Mouse (Mus musculus) kidney, postnatal 0 days (tissue): Measurements from ENCODE around the gene Csrnp1. TPM values are rescaled to one million over a fixed set of nuclear protein-coding genes. Genes with fewer than 3 reads are reported as not detected.

Source experiments
- ATAC-seq: fragments of 200-750 bp; cut with Nextera tagmentation; replicated peaks from 2 replicates; pipeline ENCODE4 v1.8.0; 2017; ENCODE audit warnings: low read depth, moderate number of reproducible peaks, moderate TSS enrichment, moderate library complexity; ENCODE audit not compliant: low FRiP score
- DNase-seq: peaks from one replicate; pipeline ENCODE4 v3.0.0-alpha.2; 2016; ENCODE audit warnings: low spot score
- H3K27ac ChIP-seq: fragments of 300-500 bp; sonication (generic); 2 replicates; pipeline ENCODE4 v1.5.1; 2014; ENCODE audit warnings: mild to moderate bottlenecking
- H3K27me3 ChIP-seq: fragments of 300-500 bp; sonication (generic); 2 replicates; pipeline ENCODE4 v1.6.1; 2014; ENCODE audit warnings: low read length, mixed read lengths; ENCODE audit not compliant: insufficient read depth
- H3K36me3 ChIP-seq: fragments of 300-500 bp; sonication (generic); 2 replicates; pipeline ENCODE4 v1.6.1; 2014; ENCODE audit warnings: low read length, mixed read lengths; ENCODE audit not compliant: insufficient read depth
- H3K4me1 ChIP-seq: fragments of 300-500 bp; sonication (generic); replicated peaks from 2 replicates; pipeline ENCODE4 v1.6.1; 2014; ENCODE audit warnings: antibody characterized with exemption, low read length, mixed read lengths; ENCODE audit not compliant: insufficient read depth
- H3K4me2 ChIP-seq: fragments of 300-500 bp; sonication (generic); 2 replicates; pipeline ENCODE4 v1.6.1; 2014; ENCODE audit warnings: mild to moderate bottlenecking, low read length, moderate library complexity, mixed read lengths
- H3K4me3 ChIP-seq: fragments of 300-500 bp; sonication (generic); replicated peaks from 2 replicates; pipeline ENCODE4 v1.5.1; 2014; ENCODE audit warnings: low read depth, low read length
- H3K9ac ChIP-seq: fragments of 300-500 bp; sonication (generic); 2 replicates; pipeline ENCODE4 v1.6.1; 2014; ENCODE audit warnings: low read depth, low read length
- H3K9me3 ChIP-seq: fragments of 300-500 bp; sonication (generic); replicated peaks from 2 replicates; pipeline ENCODE4 v1.6.1; 2016; ENCODE audit warnings: low read length, inconsistent platforms, mixed read lengths
- CTCF ChIP-seq: IDR thresholded peaks from 2 replicates; pipeline ENCODE4 v1.5.1; 2016; ENCODE audit warnings: antibody characterized with exemption, low read depth, mild to moderate bottlenecking, moderate library complexity
- WGBS: fragments of 180-500 bp; shearing (Covaris S2); extraction: QIAGEN DNeasy Blood & Tissue Kit; methylation state at CpG from one replicate; pipeline ENCODE4 v1.1.7; 2014; 5-methylcytosine and 5-hydroxymethylcytosine counted together
- polyA plus RNA-seq: library from polyadenylated mRNA; unstranded; fragments of >200 nt; fragmentation: Nextera tagmentation; extraction: Ambion mirVana; gene quantifications from 2 replicates; pipeline ENCODE4 v1.2.1, GENCODE M21; 2015

The Csrnp1 gene
- polyA plus RNA-seq, 1 experiment from 2014 or later = 4.8 TPM

GRCm38 (mm10) chr9:119945173-119945900, 39.1 kb downstream of the Csrnp1 start:
- TF ChIP-seq CTCF = peak; percentile 64
- H3K27ac ChIP-seq = no peak overlapping the region
- H3K4me3 ChIP-seq = no peak overlapping the region
- WGBS = 75% methylated on average over 12 of the region's 12 CpGs
- ATAC-seq (0 out of 2 replicates have a peak, but pooled peaks have one; percentile 4), DNase-seq (no peak)
- no peaks in the 10 kb centered on the region for H3K27me3 ChIP-seq
- no peak overlapping the region for H3K4me2 ChIP-seq
- H3K9ac ChIP-seq = no peak overlapping the region
- H3K36me3 ChIP-seq = no peaks in the 10 kb centered on the region
- no peaks in the 10 kb centered on the region for H3K9me3 ChIP-seq
- no peaks in the 10 kb centered on the region for H3K4me1 ChIP-seq

GRCm38 (mm10) chr9:119943326-119943725, 41.1 kb downstream of the Csrnp1 start:
- H3K36me3 ChIP-seq = no peaks in the 10 kb centered on the region
- H3K9me3 ChIP-seq = no peaks in the 10 kb centered on the region
- no peak for ATAC-seq
- H3K27ac ChIP-seq = no peak overlapping the region
- WGBS = 80% methylated on average over 1 of the region's 1 CpGs
- H3K4me3 ChIP-seq = no peak overlapping the region
- no peak overlapping the region for H3K4me2 ChIP-seq
- DNase-seq = no peak
- no peak overlapping the region for H3K9ac ChIP-seq
- no peaks in the 10 kb centered on the region for H3K27me3 ChIP-seq
- no peaks in the 10 kb centered on the region for H3K4me1 ChIP-seq
- TF ChIP-seq CTCF = no peak

GRCm38 (mm10) chr9:119941861-119942260, 42.6 kb downstream of the Csrnp1 start:
- Histone ChIP-seq H3K27ac (no peak overlapping the region), H3K4me1 (0 out of 2 replicates have a peak, but pooled peaks cover 5% of the 10 kb centered on the region), H3K27me3 (no peaks in the 10 kb centered on the region), H3K9ac (no peak overlapping the region), H3K4me3 (no peak overlapping the region), H3K9me3 (no peaks in the 10 kb centered on the region), H3K4me2 (no peak overlapping the region), H3K36me3 (no peaks in the 10 kb centered on the region)
- WGBS = 84% methylated on average over 14 of the region's 14 CpGs
- TF ChIP-seq CTCF = no peak
- ATAC-seq (no peak), DNase-seq (no peak)

DNA sequence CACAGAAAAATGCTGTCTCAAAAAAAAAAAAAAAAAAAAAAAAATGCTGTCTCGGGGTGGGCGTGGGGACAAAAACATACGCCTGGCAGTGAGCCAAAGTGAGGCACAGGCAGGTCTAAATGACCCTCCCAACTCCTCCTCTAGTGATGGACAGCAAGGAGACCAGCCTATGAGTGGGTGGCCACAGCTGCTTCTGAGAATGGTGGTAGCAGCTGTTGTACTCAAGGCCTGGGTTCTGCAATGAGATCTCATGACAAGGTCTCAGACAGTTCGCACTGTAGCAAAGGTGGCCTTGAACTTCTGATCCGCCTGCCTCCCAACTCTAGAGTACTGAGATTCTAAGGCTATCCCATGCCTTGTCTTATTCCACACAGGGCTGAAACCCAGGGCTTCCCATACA, 43.1 kb downstream of the Csrnp1 start:
- WGBS = 70% methylated on average over 5 of the region's 5 CpGs
- Histone ChIP-seq H3K4me1 (0 out of 2 replicates have a peak, but pooled peaks cover 7% of the 10 kb centered on the region), H3K36me3 (no peaks in the 10 kb centered on the region), H3K4me3 (no peak overlapping the region), H3K9me3 (no peaks in the 10 kb centered on the region), H3K27ac (no peak overlapping the region), H3K9ac (no peak overlapping the region), H3K27me3 (no peaks in the 10 kb centered on the region), H3K4me2 (no peak overlapping the region)
- no peak for ATAC-seq
- TF ChIP-seq CTCF = no peak
- no peak for DNase-seq

- no peaks in the 10 kb centered on the region for H3K36me3 ChIP-seq
- no peak overlapping the region for H3K4me2 ChIP-seq
- H3K4me3 ChIP-seq = no peak overlapping the region
- no peak overlapping the region for H3K9ac ChIP-seq
- H3K27ac ChIP-seq = no peak overlapping the region
- no peaks in the 10 kb centered on the region for H3K27me3 ChIP-seq
- no peak for TF ChIP-seq CTCF
- peaks cover 10% of the 10 kb centered on the region; the same call in 1 of the 2 replicates for H3K4me1 ChIP-seq
- WGBS = 35% methylated on average over 10 of the region's 10 CpGs
- DNase-seq (no peak), ATAC-seq (no peak)
- H3K9me3 ChIP-seq = no peaks in the 10 kb centered on the region
Measured at GRCm38 (mm10) chr9:119939646-119940045, 44.8 kb downstream of the Csrnp1 start.

GRCm38 (mm10) chr9:119938496-119938895, 46.0 kb downstream of the Csrnp1 start:
- Histone ChIP-seq H3K4me3 (no peak overlapping the region), H3K9ac (no peak overlapping the region), H3K27ac (no peak overlapping the region), H3K36me3 (no peaks in the 10 kb centered on the region), H3K27me3 (no peaks in the 10 kb centered on the region), H3K4me1 (peaks cover 10% of the 10 kb centered on the region; the same call in 1 of the 2 replicates), H3K4me2 (no peak overlapping the region), H3K9me3 (no peaks in the 10 kb centered on the region)
- TF ChIP-seq CTCF = no peak
- ATAC-seq (no peak), DNase-seq (no peak)
- WGBS = 57% methylated on average over 4 of the region's 4 CpGs
